Mouse (Mus musculus) kidney, adult 8-10 months (tissue): ENCODE measurements around the gene Tex261.
"Not testable (repeated sequence)": the region's sequence is repeated elsewhere in the genome, so short reads cannot be mapped to it uniquely, and the experiment has no call there.

ENCODE experiments used
- DNase-seq, 2 experiments: peaks; one replicate each; pipeline ENCODE4 v3.0.0; 2022

Gene Tex261

DNA sequence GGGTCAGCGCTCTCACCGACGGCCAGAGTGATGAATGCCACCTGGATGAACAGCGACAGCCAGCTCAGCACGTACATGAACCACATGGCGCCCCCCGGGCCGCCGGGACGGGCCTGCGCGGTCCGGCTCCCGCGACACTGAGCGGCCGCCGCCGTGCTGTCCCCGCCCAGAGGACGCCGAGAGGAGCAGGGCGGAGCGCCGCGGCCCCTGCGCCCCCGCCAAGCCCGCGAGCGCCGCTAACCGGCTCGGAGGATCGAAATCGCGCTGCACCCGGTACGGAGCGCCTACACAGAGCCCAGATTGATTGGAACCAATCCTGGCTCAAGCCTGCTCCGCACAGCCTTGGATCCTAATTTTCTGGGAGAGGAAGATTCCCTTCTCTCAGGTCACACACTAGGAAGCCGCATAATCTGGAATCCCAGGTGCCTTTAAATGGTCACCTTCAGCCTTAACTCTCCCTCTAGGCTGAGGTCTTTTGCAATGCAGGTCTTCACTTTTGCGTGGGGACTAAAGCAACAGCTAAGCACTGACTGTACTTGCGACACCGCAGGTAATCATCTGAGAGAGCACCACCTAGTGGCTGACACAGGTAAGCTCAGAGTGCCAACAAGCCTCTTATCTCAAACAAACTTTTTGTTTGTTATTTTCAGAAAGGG is at the start of gene Tex261:
Gene Tex261 (minus strand): TSS at position 176 of the 656 bp plus-strand sequence.
- peak; percentile 88 for DNase-seq

DNA sequence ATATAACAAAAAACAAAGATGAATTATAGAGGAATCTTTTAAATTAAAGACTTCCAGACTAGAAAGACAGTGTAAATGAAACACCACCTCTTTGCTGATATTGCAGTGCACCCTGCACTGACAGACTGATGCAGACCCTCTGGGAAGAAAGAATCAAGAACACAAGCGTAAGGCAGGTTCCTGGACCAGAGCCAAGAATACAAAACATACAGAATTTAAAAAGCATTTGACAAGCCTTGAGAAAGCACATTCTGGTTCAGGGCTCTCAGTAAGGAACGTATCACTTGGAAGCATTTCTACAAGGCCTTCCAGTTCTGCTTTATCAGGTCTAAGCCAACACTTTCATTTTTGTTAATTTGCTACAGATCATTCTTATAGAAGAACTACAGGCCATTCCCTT is 46.2 kb upstream of the Tex261 start:
- DNase-seq: no peak

DNA sequence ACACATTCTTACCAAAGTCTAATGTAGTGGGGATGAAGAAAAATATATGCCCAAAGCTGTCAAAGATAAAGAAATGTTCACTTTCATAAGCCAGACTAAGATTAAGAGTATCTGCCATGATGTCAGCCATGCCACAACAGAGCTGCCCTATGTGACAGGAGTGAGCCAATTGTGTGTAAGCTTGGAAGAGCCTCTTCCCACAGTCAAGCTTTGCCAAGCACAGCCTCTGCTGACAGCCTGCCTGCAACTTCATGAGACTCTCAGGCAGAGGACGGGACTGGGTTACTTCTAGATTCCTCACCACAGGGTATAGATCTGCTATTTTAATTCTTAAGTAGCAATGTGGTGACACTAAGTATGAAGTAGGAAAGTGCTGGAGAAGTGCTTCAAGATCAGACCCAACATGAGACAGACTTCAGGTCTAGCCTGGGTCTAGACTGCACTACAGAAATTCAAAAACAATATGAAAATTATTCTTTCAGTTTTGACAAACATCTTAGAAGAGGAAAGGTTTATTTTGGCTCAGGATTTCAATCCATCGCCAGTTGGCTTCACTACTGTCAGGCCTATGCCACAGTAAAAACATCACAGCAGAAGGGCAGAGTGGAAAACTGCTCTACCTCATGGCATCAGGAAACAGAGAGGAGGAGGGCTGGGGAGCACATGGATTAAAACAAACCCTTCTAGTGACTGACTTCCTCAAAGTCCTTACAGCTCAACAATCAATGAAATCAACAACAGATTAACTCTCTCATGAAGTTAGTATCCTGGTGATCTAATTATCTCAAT is 45.3 kb upstream of the Tex261 start:
- DNase-seq: no peak

DNA sequence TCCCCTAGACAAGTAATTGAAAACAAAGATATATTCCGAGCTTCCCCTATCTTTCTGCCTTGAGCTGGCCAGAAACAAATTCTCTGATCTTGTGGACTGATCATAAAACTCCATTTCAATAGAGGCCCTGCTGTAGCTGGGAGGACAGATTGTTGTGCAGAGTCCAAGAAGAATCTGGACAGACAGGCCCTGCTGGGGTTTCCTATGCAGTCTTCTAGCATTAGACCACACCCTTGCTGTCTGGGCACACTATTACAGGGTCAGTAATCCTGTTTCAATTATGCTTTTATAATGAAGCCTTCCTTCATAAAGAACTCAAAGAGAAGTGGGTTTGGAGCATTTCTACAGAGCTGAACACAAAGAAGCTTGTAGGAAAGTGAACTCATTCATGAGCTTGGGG is 43.4 kb upstream of the Tex261 start:
- DNase-seq: no peak

DNA sequence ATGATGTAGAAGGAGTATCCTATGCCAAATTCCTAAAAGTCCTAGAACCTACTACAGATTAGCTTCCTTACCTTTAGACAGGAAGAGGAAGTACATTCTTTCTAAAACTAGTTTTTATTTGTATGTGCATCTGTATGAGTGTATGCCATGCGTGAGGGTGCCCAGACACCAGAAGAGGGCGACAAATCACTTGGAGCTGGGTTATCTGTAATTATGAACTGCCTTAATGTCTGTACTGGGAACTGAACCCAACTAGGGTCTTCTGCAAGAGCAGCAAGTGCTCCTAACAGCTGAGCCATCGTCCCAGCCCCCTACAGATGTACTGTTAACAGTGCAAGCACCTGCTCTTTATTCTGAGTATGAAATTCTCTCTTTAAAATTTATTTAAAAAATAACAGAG is 40.2 kb upstream of the Tex261 start:
- DNase-seq: no peak

DNA sequence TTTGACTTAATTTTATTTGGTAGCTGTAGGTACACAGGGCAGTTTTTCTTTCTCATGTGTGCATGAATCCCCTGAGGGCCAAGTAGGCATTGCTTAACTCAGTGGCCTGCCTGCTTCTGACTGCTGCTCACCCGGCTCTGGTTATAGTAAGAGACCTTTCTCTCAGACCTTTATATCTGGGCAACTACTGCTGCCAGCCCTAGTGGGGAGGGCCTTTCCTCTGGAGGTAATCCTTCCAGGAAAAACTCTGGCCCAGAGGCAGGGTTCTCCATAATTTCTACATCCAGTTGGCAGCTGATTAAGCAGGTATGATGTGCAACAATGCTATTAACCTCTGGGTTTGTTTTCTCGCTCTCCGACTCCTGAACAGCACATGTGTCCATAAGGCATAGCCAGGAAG is 27.2 kb upstream of the Tex261 start:
- no peak for DNase-seq

DNA sequence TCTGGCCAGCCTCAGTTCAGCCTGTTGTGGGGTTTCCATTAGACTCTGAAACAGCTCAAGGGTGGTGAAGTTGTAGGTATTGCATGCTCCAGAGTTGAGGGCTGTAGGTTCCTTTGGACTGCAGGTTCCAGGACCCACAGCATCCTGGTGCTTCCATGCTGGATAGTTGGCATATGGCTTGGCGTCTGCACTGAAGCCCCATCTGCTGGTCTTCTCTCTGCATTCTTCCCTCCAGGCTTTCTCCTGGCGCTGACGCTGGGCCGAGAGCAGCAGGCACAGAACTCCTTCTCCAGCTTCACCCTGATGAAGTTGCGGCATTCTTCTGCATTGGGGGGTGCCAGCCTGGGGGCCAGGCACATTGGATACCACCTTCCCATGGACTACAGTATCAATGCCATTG is 26.4 kb upstream of the Tex261 start:
- DNase-seq: no peak

DNA sequence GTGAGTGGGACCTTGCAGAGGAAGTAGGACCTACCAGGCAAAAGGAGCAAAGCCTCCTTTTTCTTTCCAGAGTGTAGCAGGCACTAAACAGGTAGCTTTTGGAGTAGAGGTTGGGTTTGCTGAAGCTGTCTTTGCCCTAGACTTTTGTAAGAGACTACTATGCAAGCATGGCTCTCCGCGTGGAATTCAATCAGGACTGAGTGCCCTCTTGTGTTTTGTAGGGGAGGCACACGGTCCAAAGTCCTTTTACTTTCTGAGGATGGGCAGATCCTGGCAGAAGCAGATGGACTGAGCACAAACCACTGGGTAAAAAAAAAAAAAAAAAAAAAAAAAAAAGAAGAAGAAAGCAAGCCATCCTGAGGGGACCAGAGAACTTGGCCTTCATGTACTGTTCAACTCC is 21.1 kb upstream of the Tex261 start:
- DNase-seq: peak; percentile 39 to 47

DNA sequence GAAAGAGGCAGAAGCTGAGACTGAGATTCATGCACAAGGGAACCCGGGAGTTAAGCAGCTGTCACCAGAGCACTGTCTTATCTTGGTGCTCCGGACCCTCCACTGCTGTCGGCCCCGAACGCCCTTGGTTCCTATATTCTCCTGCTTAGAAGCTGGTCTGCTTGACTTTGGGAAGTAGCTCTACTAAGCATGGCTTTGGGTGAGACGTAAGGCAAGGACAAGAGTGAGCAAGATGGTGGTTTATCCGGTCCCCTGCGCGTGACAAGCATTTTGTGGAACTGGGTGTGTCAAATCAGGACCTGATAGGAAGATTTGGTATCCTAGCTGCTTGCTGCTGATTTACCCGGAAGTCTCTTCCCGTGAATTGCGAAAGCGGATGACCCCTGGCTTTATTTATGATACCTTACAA is 19.9 kb upstream of the Tex261 start:
- DNase-seq: peak; percentile 27 to 33

DNA sequence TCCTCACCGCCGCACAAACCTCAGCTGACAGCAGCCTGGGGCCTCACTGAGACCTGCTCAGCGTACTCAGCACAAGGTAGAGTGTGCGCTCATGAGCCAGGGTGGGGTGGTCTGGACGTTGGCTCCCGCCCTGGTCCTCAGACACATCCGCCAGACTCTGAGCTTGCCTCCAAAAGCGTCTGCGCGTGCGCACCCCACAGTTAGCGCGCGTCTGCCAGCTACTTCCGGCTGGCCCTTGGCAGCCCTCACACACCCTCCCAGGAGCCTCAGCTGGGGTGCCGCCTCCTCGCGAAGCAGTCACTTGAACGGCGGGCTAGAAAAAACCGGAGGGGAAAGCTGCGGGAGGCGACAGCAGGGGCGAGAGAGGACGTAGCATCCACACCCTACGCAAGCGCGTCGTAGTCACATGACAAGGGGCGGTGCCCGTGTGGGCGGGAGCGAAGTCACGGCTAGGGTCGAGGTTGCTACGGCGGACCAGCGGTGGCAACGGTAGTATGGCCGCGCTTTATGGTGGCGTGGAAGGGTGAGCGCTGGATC is 19.2 kb upstream of the Tex261 start, which contains the start of gene Nagk:
Gene Nagk (plus strand): TSS at position 223 of the 537 bp plus-strand sequence.
- peak; percentile 94 to 96 for DNase-seq

DNA sequence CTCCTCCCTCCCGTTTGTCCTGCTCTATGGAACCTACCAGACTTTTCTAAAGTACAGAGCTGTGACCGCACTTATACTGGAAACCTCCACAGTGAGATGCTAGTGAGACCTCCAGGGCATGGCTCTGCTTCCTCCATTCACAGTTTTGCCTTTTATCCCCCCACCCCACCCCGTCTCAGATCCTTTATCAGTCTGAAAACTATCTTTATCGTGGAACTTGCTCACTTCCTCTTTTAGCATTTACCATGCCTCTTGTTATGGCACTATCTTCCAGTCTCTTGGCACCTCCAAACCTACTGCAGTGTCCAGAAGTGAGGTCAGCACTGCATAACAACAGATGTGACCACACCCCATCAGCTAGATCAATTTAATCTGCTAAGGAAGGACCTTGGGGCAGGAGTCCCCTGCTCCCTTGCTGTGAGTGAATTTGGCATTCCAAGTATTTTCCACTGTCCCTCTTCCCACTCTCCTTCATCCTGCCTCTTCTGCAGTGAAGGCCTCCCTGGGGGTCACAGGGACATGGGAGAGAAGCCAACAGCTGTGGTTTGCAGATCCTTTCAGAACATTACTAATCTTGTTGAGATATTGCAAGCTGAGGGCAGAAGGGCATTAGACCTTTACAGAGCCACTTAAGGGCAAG is 15.8 kb upstream of the Tex261 start:
- DNase-seq: no peak

DNA sequence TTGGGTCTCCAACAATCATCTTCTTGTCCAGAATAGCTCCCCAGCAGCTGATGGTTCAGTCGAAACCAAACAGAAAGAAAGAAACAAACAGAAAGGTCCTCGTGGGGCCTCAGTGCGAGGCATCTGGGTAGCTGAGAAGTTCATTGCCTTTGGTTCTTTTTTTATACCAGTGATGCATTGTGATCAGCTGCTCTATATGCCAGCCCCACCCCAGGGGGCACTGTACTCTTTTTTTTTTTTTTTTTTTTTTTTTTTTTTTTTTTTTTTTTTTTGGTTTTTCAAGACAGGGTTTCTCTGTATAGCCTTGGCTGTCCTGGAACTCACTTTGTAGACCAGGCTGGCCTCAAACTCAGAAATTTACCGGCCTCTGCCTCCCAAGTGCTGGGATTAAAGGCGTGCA is 14.9 kb upstream of the Tex261 start:
- DNase-seq: not testable (repeated sequence)

DNA sequence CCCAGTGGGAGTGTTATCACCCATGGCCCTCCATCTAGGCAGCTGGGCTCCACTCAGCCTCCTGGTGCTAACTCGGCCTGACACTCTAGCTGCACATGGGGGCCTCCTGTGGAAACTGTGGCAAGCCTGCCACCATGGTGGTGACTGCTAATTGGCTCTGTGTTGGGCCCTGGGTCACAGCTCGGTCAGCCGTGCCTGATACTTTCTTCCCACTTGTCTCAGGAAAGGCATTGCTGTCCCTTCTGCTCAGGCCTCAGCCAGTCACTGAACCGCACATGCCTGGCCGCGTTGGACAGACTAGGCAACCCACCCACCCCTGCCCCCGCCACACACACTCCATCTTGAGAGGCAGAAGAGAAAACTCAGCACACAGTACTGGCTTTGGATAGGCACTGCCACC is 12.9 kb upstream of the Tex261 start:
- DNase-seq: no peak

DNA sequence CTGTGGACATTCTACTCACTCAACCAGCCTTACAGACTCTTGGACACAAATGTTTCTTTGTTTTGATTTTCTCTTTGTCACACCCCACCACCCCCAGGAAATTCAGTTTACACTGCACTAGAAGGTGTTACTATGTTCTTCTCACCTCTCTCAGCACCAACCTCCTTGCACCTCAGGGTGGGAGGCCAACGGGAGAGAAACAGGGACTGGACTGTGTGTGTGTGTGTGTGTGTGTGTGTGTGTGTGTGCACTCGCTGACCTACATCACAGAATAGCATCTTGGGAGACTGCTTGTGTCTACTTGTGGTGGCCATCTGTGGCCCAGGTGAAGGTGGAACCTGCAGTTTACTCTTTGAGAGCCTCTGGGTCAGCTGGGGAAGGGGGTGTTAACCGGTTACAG is 10.8 kb upstream of the Tex261 start:
- no peak for DNase-seq

DNA sequence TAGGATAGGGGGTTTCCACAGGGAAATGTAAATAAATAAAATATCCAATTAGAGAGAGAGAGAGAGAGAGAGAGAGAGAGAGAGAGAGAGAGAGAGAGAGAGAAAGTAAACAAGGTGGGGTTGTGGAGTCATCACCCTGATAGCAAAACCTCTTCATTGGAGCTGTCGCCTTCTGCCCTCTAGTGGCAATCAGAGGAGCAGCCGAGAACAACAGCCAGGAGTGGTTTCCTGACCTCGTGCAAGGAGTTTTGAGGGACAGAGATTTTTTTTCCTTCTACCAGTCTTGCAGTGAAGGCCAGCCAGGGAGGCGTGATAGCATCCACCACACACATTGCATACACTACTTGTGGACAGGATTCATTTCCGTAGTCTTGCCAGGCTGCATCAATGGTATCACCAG is 3.4 kb upstream of the Tex261 start:
- peak; percentile 41 to 66 for DNase-seq

DNA sequence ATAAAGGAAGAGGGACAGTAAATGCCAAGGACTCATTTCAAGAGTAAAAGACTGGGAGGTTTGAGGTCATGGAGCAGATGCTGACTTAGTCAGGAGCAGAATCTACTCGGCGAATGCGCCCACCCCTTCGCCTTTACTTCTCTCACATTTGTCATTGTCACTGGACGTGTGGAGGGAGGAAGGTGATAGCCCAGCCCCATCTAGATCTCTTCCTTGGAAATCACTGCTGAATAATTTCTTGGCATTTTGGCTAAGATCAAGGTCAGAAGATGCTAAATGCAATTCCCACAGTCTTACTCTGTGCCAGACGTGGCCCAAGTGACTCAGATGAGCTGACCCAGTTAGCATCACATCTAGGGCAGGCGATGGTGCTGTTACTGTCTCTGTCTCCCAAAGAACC is 2.7 kb upstream of the Tex261 start:
- no peak for DNase-seq

DNA sequence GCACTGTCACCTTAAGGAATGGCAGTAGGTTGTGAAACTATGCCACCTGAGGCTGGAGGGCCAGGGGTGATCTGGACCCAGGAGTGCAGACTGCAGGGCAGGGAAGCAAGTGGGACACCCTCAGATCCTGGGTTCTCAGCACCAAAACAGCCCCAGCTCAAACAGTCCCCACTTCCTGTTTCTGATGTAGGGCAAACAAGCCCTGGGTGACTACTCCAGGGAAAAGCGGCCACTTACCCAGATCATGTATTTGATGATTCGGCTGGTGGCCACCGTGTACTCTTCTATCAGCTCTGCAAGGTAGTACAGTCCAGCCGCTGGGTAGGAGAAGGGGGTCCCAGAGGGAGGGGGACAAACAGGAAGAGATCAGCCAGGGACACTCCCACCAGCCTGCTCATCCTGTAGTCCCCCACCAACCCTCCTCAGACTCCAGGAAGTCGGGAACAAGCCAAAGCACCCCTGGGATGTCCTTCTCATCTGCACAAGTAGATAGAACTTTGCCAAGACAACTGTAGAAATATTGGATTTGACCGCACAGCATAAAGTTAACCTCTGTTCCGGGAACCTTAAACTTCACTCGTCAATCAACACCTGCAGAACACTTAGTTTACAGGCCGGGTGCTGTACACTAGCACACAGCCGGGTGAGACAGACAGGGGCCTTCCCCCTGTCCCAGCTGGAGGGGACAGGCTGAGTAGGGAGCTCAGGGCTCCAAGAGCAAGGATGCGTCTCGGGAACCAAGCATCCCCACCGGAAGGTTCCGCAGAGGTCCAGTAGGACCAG is 641 bp downstream of the Tex261 start:
- no peak for DNase-seq

DNA sequence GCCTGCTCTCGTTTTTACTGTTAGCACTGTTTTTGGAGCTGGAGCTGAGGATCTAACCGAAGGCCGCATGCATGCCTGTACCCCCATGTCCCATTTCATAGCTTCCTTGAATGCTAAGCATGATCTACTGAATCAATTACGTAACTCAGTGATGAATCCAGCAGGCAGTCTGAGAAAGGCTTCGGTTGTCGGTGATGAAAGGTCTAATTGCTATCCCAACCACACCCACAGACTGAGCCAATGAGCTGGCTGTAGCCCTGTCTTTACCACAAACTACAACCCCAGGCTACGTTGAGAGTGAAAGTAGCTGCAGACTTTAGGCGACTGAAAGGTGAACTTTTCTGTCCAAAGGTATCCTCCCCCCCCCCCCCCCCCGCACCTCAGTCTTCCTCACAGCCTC is 1.5 kb downstream of the Tex261 start:
- DNase-seq: no peak

DNA sequence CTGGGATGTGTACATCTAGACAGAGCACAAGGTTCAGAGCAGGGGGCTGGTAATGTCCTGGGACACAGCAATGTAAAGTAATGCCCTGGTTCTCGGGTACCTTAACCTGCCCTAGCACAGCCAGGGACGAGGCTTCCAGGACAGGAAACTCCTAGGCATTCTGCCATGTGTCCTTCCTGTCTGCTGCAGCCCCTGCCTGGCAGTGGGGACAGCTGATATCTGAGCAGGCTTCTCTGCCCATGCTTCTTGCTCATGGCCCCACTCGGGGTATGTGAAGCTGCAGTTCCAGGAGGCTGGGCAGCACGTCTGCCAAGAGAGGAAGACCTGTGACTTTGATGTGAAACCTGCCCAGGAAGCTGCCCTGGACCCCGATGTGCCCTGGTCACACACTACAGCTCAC is 7.1 kb downstream of the Tex261 start:
- DNase-seq: no peak

DNA sequence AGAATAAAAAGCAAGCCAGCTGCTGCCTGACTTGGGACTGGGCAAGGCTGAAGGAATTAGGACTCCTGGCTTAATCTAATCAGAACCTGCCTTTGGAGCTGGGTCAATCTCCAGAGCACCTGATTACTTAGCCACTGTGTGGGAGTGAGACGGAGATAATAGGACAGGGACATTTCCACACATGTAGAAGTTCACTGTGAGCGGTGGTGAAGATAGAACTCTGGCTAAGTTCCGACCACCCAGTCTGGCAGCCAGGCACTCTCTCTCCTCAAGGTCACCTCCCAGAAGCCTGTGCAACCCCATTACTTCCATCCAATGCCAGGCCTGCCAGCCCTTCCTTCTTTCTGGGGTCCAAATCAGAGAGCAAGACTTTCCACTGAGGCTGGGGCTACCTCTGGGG is 8.6 kb downstream of the Tex261 start:
- DNase-seq: no peak

DNA sequence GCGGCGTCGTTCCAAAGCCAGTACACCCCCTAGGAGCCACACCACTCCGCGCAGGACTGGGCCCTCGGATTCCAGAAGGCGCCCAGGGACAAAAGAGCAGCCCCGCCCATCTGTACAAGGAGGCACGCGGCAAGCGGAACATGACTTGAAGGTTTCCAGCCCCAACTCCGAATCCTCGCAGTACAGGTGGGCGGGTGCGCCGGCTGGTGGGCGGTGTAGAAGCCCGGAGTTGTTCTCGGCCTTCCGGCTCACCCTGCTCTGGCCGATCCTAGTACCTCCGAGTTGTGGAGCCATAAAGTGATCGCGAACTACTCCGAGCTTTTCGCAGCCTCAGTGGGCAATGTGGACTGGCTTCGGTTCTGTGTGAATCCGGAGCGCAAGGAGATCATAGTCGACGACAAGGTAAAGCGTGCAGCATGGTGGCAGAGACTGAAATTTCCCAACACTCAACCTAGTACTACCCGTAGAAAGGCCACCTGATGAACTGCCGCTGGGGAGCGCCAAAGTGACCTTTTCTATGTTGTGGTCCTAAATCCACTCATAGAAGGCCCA is 12.7 kb downstream of the Tex261 start:
- DNase-seq: peak; percentile 27 to 35

DNA sequence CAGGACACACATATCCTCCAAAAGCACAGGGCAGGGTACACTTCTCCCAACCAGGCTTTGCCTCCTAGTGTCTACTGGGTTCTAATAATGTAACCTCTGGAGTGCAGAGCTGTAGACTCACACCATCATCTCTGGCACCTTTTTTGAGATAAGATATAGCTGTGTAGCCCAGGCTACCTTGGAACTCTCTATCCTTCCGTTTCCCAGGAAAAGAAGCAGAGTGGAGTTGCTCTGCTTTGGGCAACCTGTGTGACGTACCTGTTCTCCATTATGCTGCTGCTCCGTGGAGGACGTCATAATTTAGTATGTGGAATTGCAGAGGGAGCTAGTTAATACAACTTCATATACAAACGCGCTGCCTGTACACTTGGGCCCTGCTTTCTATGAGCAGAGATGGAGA is 13.3 kb downstream of the Tex261 start, which contains the start of gene Ankrd53:
Gene Ankrd53 (plus strand): TSS at position 301 of the 400 bp plus-strand sequence.
- DNase-seq: no peak

DNA sequence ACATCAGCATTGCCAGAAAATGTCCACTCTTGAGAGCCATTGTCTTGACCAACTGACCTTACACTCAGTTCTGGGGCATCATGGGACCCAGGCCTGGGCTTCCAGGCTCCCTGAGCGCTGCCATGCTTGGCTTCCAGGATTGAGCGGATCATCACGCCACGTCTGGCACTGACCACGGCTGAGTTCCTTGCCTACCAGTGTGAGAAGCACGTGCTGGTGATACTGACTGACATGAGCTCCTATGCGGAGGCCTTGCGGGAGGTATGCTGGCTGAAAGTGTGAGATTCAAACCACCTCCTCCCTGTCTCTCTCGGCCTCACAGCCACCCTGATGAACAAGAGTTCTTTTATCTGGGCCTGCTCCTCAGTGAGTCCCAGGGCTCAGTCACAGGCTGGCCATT is 19.6 kb downstream of the Tex261 start:
- no peak for DNase-seq
